Mouse (Mus musculus) retina, adult 2 months (tissue): Measurements from ENCODE around the gene Gm5624.
"Not testable (repeated sequence)": the region's sequence is repeated elsewhere in the genome, so short reads cannot be mapped to it uniquely, and the experiment has no call there.

Experiments
- DNase-seq: peaks from one replicate; pipeline ENCODE4 v3.0.0-alpha.2; 2012; ENCODE audit warnings: low read depth, low spot score

The Gm5624 gene

GRCm38 (mm10) chr14:44627737-44628136, at the start of gene Gm5624:
Gm5624 (minus strand) TSS chr14:44627938.
- not testable (repeated sequence) for DNase-seq

- not testable (repeated sequence) for DNase-seq
These were observed 36.0 kb downstream of the Gm5624 start for GRCm38 (mm10) chr14:44591765-44592164.

GRCm38 (mm10) chr14:44582853-44583252, 44.9 kb downstream of the Gm5624 start, which contains the start of gene Gm8247:
Gm8247 (plus strand) TSS chr14:44583153.
- DNase-seq, result not testable (repeated sequence)

GRCm38 (mm10) chr14:44547961-44548360, 79.8 kb downstream of the Gm5624 start:
- DNase-seq, result not testable (repeated sequence)

GRCm38 (mm10) chr14:44517976-44518375, 109.8 kb downstream of the Gm5624 start, which contains the start of gene Gm17093:
Gm17093 (plus strand) TSS chr14:44518276.
- not testable (repeated sequence) for DNase-seq
